Mouse (Mus musculus) heart, embryonic 15.5 days (tissue): ENCODE measurements around the gene Abcd1. TPM values are rescaled to one million over a fixed set of nuclear protein-coding genes. Genes with fewer than 3 reads are reported as not detected.

Experiments used
- ATAC-seq: fragments of 200-750 bp; cut with Nextera tagmentation; replicated peaks from 2 replicates; pipeline ENCODE4 v1.8.0; 2017; ENCODE audit warnings: low read depth, moderate TSS enrichment; ENCODE audit not compliant: insufficient number of reproducible peaks, insufficient read depth, low FRiP score
- H3K27ac ChIP-seq: fragments of 300-500 bp; sonication (generic); 2 replicates; pipeline ENCODE4 v1.5.1; 2015; ENCODE audit warnings: mild to moderate bottlenecking, inconsistent platforms
- H3K27me3 ChIP-seq: fragments of 300-500 bp; sonication (generic); 2 replicates; pipeline ENCODE4 v1.6.1; 2015; ENCODE audit warnings: inconsistent platforms
- H3K36me3 ChIP-seq: fragments of 300-500 bp; sonication (generic); 2 replicates; pipeline ENCODE4 v1.6.1; 2015; ENCODE audit warnings: mild to moderate bottlenecking, inconsistent platforms
- H3K4me1 ChIP-seq: fragments of 300-500 bp; sonication (generic); replicated peaks from 2 replicates; pipeline ENCODE4 v1.6.1; 2015; ENCODE audit warnings: inconsistent platforms
- H3K4me2 ChIP-seq: fragments of 300-500 bp; sonication (generic); 2 replicates; pipeline ENCODE4 v1.6.1; 2015; ENCODE audit warnings: inconsistent platforms, mild to moderate bottlenecking, moderate library complexity
- H3K4me3 ChIP-seq: fragments of 300-500 bp; sonication (generic); 2 replicates; pipeline ENCODE4 v1.5.1; 2015; ENCODE audit warnings: mild to moderate bottlenecking, inconsistent platforms
- H3K9ac ChIP-seq: fragments of 300-500 bp; sonication (generic); 2 replicates; pipeline ENCODE4 v1.6.1; 2015; ENCODE audit warnings: mild to moderate bottlenecking, inconsistent platforms
- H3K9me3 ChIP-seq: fragments of 300-500 bp; sonication (generic); replicated peaks from 2 replicates; pipeline ENCODE4 v1.6.1; 2016; ENCODE audit warnings: inconsistent platforms
- WGBS: fragments of 180-500 bp; shearing (Covaris S2); methylation state at CpG from one replicate; pipeline ENCODE4 v1.1.7; 2015; ENCODE audit warnings: mixed read lengths; 5-methylcytosine and 5-hydroxymethylcytosine counted together
- polyA plus RNA-seq: library from polyadenylated mRNA; unstranded; fragments of >200 nt; fragmentation: Nextera tagmentation; extraction: Ambion mirVana; gene quantifications from 2 replicates; pipeline ENCODE4 v1.2.1, GENCODE M21; 2015

Gene Abcd1
- polyA plus RNA-seq, 1 experiment from 2014 or later: 13.1 TPM

DNA sequence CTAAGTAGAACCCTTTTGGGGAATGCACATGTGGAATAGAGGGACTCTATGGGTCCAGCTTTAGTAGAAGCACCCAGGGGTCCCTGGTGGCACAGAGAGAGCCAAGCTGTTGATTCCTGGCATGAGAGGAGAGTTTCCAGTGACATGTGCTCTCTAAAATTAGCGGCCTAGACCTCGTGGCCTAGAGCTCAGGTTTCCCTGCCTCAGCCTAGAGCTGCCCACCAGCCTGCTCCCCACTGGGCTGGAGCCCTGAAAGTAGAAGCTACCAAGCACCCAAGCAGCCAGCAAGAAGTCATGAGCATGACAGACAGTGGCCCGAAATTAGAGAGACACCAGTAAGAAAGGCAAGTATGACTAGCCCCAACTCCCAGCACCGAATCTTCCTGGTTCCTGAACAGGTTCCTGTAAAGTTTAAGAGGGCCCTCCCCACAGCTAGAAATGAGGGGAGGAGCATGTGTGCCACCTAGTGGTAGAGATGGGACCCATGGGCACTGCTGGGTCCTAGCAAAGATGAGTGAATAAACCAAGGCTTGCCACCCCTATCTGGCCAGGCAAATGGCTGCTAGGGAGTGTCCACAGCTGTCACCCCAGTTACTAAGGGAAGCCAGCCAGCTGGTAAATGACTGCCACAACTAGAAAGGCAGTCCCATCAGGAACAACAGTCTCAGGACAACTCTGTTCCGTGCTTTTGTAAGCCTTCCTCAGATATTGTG lies 25.3 kb upstream of the Abcd1 start:
- no peaks in the 10 kb centered on the region; the same call in 1 of the 2 replicates for H3K4me1 ChIP-seq
- H3K4me2 ChIP-seq: no peak overlapping the region
- H3K4me3 ChIP-seq: no peak overlapping the region
- 0 out of 2 replicates have a peak, but pooled peaks have one; percentile 43 for ATAC-seq
- peaks cover 18% of the 10 kb centered on the region for H3K36me3 ChIP-seq
- 0 out of 2 replicates have a peak overlapping the region, but pooled peaks have one; percentile 24 for H3K27ac ChIP-seq
- H3K9me3 ChIP-seq: no peaks in the 10 kb centered on the region
- WGBS: 55% methylated on average over 5 of the region's 5 CpGs
- H3K27me3 ChIP-seq: no peaks in the 10 kb centered on the region
- no peak overlapping the region for H3K9ac ChIP-seq

DNA sequence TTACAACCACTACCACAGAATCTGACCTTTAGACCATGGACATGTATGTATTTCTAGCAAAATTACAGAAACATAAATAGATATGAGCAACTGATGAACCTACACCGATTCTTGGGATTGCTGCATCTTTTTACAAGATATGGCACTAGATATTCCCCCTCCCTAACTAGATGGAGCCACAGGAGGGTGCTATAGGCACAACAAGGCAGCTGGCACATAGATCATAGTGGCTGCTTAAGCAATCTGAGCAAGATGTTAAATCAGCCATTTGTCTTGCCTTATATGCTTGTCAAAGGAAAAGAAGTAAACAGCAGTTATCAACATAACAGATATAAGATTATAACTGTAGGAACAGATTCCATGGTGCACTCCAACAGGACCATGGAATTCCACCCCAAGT lies 15.9 kb upstream of the Abcd1 start:
- H3K4me2 ChIP-seq: no peak overlapping the region
- no peaks in the 10 kb centered on the region for H3K27me3 ChIP-seq
- no peak overlapping the region for H3K9ac ChIP-seq
- H3K36me3 ChIP-seq: peaks cover 10% of the 10 kb centered on the region; the same call in 1 of the 2 replicates
- H3K9me3 ChIP-seq: no peaks in the 10 kb centered on the region
- 63% methylated on average over 1 of the region's 1 CpGs for WGBS
- H3K4me3 ChIP-seq: no peak overlapping the region
- no peaks in the 10 kb centered on the region for H3K4me1 ChIP-seq
- no peak overlapping the region for H3K27ac ChIP-seq
- no peak for ATAC-seq

- peak overlapping the region; percentile 73 for H3K4me2 ChIP-seq
- peak overlapping the region; percentile 59 for H3K4me3 ChIP-seq
- H3K27me3 ChIP-seq: no peaks in the 10 kb centered on the region
- peak overlapping the region; percentile 60 for H3K9ac ChIP-seq
- H3K9me3 ChIP-seq: no peaks in the 10 kb centered on the region
- H3K36me3 ChIP-seq: peaks cover 6% of the 10 kb centered on the region; the same call in 1 of the 2 replicates
- WGBS: 13% methylated on average over 21 of the region's 21 CpGs
- ATAC-seq: peak; percentile 32; the same call in 1 of the 2 replicates
- H3K27ac ChIP-seq: peak overlapping the region; percentile 87
- H3K4me1 ChIP-seq: peaks cover 37% of the 10 kb centered on the region
These were observed 805 bp upstream of the Abcd1 start for GRCm38 (mm10) chrX:73715476-73716108.

DNA sequence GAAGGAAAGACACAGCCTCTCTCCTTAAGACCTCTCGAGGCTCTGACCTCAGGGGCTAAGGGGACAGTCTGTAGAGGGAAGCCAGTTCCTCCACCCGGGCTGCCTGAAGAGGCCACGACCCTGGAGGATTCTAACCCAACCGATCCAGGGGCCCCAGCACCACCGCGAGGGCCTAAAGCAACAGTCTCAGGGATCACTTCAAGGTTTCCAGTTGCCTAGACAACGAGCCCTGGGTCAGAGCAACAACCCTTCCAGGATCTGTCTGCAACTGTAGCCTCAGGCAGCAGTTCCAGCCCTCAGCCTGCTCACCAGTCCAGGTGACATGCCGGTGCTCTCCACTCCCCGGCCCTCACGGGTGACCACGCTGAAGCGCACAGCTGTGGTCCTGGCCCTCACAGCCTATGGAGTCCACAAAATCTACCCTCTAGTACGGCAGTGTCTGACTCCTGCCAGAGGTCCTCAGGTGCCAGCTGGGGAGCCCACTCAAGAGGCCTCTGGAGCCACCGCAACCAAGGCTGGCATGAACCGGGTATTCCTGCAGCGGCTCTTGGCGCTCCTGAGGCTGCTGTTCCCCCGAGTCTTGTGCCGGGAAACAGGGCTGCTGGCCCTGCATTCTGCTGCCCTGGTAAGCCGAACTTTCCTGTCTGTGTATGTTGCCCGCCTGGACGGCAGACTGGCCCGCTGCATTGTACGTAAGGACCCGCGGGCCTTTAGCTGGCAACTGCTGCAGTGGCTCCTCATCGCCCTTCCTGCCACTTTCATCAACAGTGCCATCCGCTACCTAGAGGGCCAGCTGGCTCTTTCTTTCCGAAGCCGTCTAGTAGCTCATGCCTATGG lies 530 bp downstream of the Abcd1 start:
- Histone ChIP-seq H3K36me3 (peaks cover 6% of the 10 kb centered on the region; the same call in 1 of the 2 replicates), H3K4me3 (peak overlapping the region; percentile 59), H3K9me3 (no peaks in the 10 kb centered on the region), H3K27me3 (no peaks in the 10 kb centered on the region), H3K4me2 (peak overlapping the region; percentile 73), H3K4me1 (peaks cover 37% of the 10 kb centered on the region), H3K9ac (peak overlapping the region; percentile 56), H3K27ac (peak overlapping the region; percentile 87)
- WGBS: 32% methylated on average over 30 of the region's 30 CpGs
- peak; percentile 8 for ATAC-seq

GRCm38 (mm10) chrX:73717667-73718066 lies 1.3 kb downstream of the Abcd1 start:
- H3K27ac ChIP-seq: peak overlapping the region; percentile 34; the same call in 1 of the 2 replicates
- no peaks in the 10 kb centered on the region for H3K27me3 ChIP-seq
- peak overlapping the region; percentile 59 for H3K4me3 ChIP-seq
- no peaks in the 10 kb centered on the region; the same call in 1 of the 2 replicates for H3K36me3 ChIP-seq
- H3K4me2 ChIP-seq: peak overlapping the region; percentile 73
- H3K9ac ChIP-seq: peak overlapping the region; percentile 56; the same call in 1 of the 2 replicates
- H3K4me1 ChIP-seq: peaks cover 37% of the 10 kb centered on the region
- WGBS: 73% methylated on average over 11 of the region's 11 CpGs
- ATAC-seq: no peak
- no peaks in the 10 kb centered on the region for H3K9me3 ChIP-seq

DNA sequence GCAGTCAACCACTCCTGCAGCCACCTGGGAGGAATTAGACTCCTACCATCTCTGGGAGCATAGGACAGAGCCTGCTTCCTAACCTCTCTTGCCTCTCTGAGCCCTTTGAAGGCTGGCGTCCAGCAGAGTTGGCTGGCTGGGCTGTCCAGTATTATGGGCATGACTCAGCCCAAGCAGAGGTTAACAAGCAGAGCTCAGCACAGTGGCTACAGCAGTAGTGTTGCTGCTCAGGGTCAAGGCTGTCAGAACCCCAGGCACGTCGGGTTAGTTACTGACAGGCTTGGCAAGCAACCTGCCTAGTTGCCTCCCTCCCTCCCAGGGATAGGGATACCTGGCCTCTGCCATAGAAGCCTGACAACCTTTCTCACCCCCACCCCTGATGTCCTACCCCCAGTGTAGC lies 1.9 kb downstream of the Abcd1 start:
- Histone ChIP-seq H3K4me3 (peak overlapping the region; percentile 10; the same call in 1 of the 2 replicates), H3K9me3 (no peaks in the 10 kb centered on the region), H3K4me2 (peak overlapping the region; percentile 73), H3K27ac (peak overlapping the region; percentile 60), H3K4me1 (peaks cover 37% of the 10 kb centered on the region), H3K9ac (no peak overlapping the region), H3K36me3 (no peaks in the 10 kb centered on the region; the same call in 1 of the 2 replicates), H3K27me3 (no peaks in the 10 kb centered on the region)
- WGBS: 38% methylated on average over 3 of the region's 3 CpGs
- ATAC-seq: no peak

DNA sequence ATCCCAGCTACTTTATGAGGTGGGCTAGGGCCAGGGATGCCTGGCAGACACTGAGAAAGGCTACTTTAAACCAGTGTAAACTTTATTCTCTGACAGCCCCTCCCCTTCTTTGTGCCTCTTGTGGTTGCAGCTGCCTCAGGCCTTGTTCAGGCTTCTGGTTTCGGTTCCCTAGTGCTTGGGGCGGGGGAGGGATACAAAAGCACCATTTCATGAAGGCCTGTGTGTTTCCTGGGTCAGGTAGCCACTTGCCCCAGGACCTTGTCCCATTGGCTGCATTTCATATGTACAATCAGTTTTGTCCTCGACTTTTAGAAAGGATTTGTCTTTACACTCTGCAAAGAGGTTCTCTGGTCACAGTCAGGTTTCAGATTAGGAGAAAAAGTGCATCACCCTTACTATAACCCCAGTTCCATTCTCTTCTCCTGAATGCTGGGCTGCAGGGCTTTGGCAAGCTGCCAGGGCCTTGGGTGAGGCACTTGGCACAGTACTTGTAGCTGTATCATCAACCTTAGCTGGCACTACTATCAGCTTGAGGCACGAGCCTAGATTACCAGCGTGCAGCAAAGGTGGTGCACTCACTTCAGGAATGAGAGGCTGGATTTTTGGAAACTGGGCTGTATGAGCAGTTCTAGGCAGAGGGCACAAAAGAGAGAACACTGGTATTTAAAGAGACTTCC lies 2.4 kb downstream of the Abcd1 start:
- H3K9me3 ChIP-seq: no peaks in the 10 kb centered on the region
- H3K9ac ChIP-seq: no peak overlapping the region
- no peak for ATAC-seq
- no peaks in the 10 kb centered on the region for H3K36me3 ChIP-seq
- H3K4me2 ChIP-seq: peak overlapping the region; percentile 73
- H3K27ac ChIP-seq: peak overlapping the region; percentile 60
- H3K27me3 ChIP-seq: no peaks in the 10 kb centered on the region
- H3K4me3 ChIP-seq: peak overlapping the region; percentile 10; the same call in 1 of the 2 replicates
- 36% methylated on average over 5 of the region's 5 CpGs for WGBS
- peaks cover 37% of the 10 kb centered on the region for H3K4me1 ChIP-seq

- H3K36me3 ChIP-seq: no peaks in the 10 kb centered on the region; the same call in 1 of the 2 replicates
- 47% methylated on average over 1 of the region's 1 CpGs for WGBS
- H3K9me3 ChIP-seq: no peaks in the 10 kb centered on the region
- no peaks in the 10 kb centered on the region for H3K27me3 ChIP-seq
- no peaks in the 10 kb centered on the region for H3K4me1 ChIP-seq
- no peak for ATAC-seq
- no peak overlapping the region for H3K4me3 ChIP-seq
- no peak overlapping the region for H3K9ac ChIP-seq
- no peak overlapping the region for H3K27ac ChIP-seq
- H3K4me2 ChIP-seq: no peak overlapping the region
These were observed 14.5 kb downstream of the Abcd1 start for GRCm38 (mm10) chrX:73730908-73731307.

- Histone ChIP-seq H3K4me3 (no peak overlapping the region), H3K36me3 (no peaks in the 10 kb centered on the region), H3K4me1 (no peaks in the 10 kb centered on the region), H3K9ac (no peak overlapping the region), H3K27ac (no peak overlapping the region), H3K9me3 (no peaks in the 10 kb centered on the region), H3K4me2 (no peak overlapping the region), H3K27me3 (no peaks in the 10 kb centered on the region)
- WGBS: 50% methylated on average over 1 of the region's 1 CpGs
- no peak for ATAC-seq
These were observed 21.8 kb downstream of the Abcd1 start for GRCm38 (mm10) chrX:73738155-73738554.

DNA sequence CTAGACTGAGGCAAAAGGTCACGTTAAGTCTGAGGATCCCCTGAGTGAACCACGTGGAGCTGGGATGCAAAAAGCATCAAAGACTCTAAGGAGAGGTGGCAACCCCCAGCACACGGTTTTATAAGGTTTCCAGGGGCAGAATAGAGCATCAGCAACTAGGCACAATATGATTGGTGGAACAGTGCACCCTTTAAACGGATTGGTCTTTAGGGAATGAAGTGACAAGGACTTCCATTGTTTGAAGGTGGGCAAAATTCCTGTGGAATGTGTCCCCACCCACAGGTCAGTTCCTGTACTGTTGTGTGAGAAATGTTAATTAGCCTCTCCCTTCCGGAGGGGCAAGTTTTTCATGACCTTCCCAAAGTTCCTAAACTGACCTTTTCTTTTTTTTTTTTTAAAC lies 22.8 kb downstream of the Abcd1 start:
- 58% methylated on average over 5 of the region's 5 CpGs for WGBS
- no peak for ATAC-seq
- Histone ChIP-seq H3K9ac (no peak overlapping the region), H3K4me3 (no peak overlapping the region), H3K27me3 (no peaks in the 10 kb centered on the region), H3K9me3 (no peaks in the 10 kb centered on the region), H3K36me3 (no peaks in the 10 kb centered on the region), H3K4me2 (no peak overlapping the region), H3K27ac (no peak overlapping the region), H3K4me1 (no peaks in the 10 kb centered on the region)
